Mouse (Mus musculus): Measurements from ENCODE around the gene Zglp1.

- no peak for TF ChIP-seq EP300 (IDR thresholded peaks at IDR 0.05; ENCODE audit: low read depth)
- no peak for TF ChIP-seq CTCF (IDR thresholded peaks at IDR 0.05; ENCODE audit: low read depth)
Observed at GRCm38 (mm10) chr9:21018600-21018999, 48.3 kb downstream of the Zglp1 start.
